Mouse (Mus musculus): Measurements from ENCODE around the gene Dus3l. TPM values are rescaled to one million over a fixed set of nuclear protein-coding genes. Genes with fewer than 3 reads are reported as not detected.

The Dus3l gene
- polyA plus RNA-seq, 1 experiment from 2014 or later, result 45.6 TPM

DNA sequence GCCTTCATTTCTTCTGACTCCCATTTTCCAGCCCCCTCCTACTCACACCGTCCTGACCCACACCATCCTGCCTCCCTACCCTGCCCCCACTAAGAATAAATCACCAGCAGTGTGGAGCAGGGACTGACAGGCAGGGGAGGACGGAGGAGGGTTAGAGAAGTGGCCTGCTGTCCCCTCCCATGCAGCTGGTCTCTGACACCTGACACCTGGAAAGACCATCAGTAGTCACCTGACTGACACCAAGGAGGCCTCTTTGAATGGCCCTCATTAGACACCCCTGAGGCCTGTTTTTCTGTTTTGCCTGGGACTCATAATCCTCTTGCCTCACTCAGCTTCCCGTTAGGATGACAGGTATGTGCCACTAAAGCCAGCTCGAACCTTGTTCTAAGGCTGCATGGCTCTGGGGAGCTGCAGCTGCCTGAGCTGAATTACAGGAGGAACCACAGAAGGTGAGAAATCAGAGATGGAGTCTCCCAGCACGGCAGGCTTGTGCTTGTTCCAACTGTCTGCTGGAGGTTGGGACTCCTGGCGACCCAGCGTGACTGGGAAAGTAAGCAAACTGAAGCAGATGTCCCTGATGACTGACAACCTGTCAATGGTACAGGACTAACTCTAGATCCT, 37.4 kb upstream of the Dus3l start:
- no peaks in the 10 kb centered on the region for H3K27me3 ChIP-seq (replicated peaks; ENCODE audit: control insufficient read depth, insufficient read depth, low read length)
- ATAC-seq (replicated peaks; ENCODE audit: low FRiP score, low TSS enrichment, low read depth) (no peak; the same call in 1 of the 2 replicates), DNase-seq (ENCODE audit: low spot score) (no peak)
- no peak overlapping the region for H3K4me3 ChIP-seq (ENCODE audit: low read depth, low read length)
- H3K36me3 ChIP-seq (ENCODE audit: control insufficient read depth, insufficient read depth, low read length), result peaks cover 20% of the 10 kb centered on the region
- no peak overlapping the region for H3K9ac ChIP-seq (ENCODE audit: low read length)
- no peak overlapping the region; the same call in 1 of the 2 replicates for H3K27ac ChIP-seq (ENCODE audit: low read depth)
- peaks cover 25% of the 10 kb centered on the region for H3K4me1 ChIP-seq (replicated peaks; ENCODE audit: control insufficient read depth, insufficient read depth, low read length)
- H3K9me3 ChIP-seq (ENCODE audit: control insufficient read depth, low read length), result no peaks in the 10 kb centered on the region
- no peak overlapping the region for H3K4me2 ChIP-seq (ENCODE audit: low read length)
- WGBS, result 8% methylated on average over 7 of the region's 7 CpGs

- DNase-seq (ENCODE audit: low spot score) (peak; percentile 72), ATAC-seq (replicated peaks; ENCODE audit: low FRiP score, low TSS enrichment, low read depth) (peak; percentile 34; the same call in 1 of the 2 replicates)
- peaks cover 22% of the 10 kb centered on the region for H3K4me1 ChIP-seq (replicated peaks; ENCODE audit: control insufficient read depth, insufficient read depth, low read length)
- no peaks in the 10 kb centered on the region for H3K27me3 ChIP-seq (replicated peaks; ENCODE audit: control insufficient read depth, insufficient read depth, low read length)
- no peak overlapping the region; the same call in 1 of the 2 replicates for H3K27ac ChIP-seq (ENCODE audit: low read depth)
- H3K4me3 ChIP-seq (ENCODE audit: low read depth, low read length), result no peak overlapping the region
- WGBS, result 9% methylated on average over 12 of the region's 12 CpGs
- peak overlapping the region; percentile 18; the same call in 1 of the 2 replicates for H3K4me2 ChIP-seq (ENCODE audit: low read length)
- no peak overlapping the region for H3K9ac ChIP-seq (ENCODE audit: low read length)
- peaks cover 15% of the 10 kb centered on the region for H3K36me3 ChIP-seq (ENCODE audit: control insufficient read depth, insufficient read depth, low read length)
- H3K9me3 ChIP-seq (ENCODE audit: control insufficient read depth, low read length), result no peaks in the 10 kb centered on the region
Measured at GRCm38 (mm10) chr17:56727659-56728058, 36.9 kb upstream of the Dus3l start.

DNA sequence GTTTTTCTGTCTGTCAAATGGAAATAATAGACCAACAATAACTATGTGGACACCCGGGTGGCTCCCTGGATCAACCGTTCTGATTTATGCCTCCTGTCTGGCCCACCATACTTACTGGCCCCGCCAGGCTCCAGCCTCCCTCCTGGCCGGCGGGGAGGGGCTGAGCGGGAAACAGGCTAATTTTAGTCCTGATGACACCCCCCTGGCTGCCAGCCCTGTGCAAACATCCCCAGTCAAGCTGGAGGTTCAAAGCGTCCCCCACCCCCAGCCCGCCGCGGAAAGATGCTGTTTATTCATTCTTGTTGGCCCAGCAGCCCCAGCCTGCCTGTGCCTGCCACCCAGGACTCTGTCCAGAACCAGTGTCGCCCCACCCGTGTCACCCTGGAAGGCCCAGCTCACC, 36.4 kb upstream of the Dus3l start:
- Histone ChIP-seq H3K4me3 (ENCODE audit: low read depth, low read length) (no peak overlapping the region), H3K9ac (ENCODE audit: low read length) (0 out of 2 replicates have a peak overlapping the region, but pooled peaks have one; percentile 2), H3K27me3 (replicated peaks; ENCODE audit: control insufficient read depth, insufficient read depth, low read length) (no peaks in the 10 kb centered on the region), H3K36me3 (ENCODE audit: control insufficient read depth, insufficient read depth, low read length) (peaks cover 10% of the 10 kb centered on the region), H3K27ac (ENCODE audit: low read depth) (no peak overlapping the region; the same call in 1 of the 2 replicates), H3K4me1 (replicated peaks; ENCODE audit: control insufficient read depth, insufficient read depth, low read length) (peaks cover 21% of the 10 kb centered on the region), H3K4me2 (ENCODE audit: low read length) (peak overlapping the region; percentile 18; the same call in 1 of the 2 replicates), H3K9me3 (ENCODE audit: control insufficient read depth, low read length) (no peaks in the 10 kb centered on the region)
- ATAC-seq (replicated peaks; ENCODE audit: low FRiP score, low TSS enrichment, low read depth) (no peak), DNase-seq (ENCODE audit: low spot score) (no peak)
- 4% methylated on average over 12 of the region's 12 CpGs for WGBS

DNA sequence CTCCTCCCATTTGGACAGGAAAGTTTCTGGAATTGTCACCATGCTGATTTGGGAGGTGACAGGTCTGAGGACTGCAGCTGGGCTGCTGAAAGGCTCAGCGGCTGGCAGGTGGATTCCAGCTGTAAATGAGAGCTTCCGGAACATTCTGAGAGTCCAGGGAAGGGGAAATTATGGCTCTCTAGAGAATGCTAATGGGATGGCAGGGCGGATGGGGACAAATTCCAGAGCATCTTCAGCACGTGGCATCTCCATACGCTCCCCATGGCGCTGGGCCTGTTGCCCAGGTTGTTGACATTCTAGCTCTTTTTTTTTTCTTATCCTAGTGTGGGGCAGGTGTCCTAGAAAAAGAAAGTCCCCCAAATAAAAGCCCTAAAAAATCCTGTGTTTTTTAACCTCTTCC, 35.4 kb upstream of the Dus3l start:
- no peak overlapping the region for H3K4me2 ChIP-seq (ENCODE audit: low read length)
- no peak overlapping the region for H3K4me3 ChIP-seq (ENCODE audit: low read depth, low read length)
- ATAC-seq (replicated peaks; ENCODE audit: low FRiP score, low TSS enrichment, low read depth) (no peak), DNase-seq (ENCODE audit: low spot score) (no peak)
- no peak overlapping the region for H3K9ac ChIP-seq (ENCODE audit: low read length)
- WGBS, result 43% methylated on average over 6 of the region's 6 CpGs
- H3K9me3 ChIP-seq (ENCODE audit: control insufficient read depth, low read length), result no peaks in the 10 kb centered on the region
- H3K36me3 ChIP-seq (ENCODE audit: control insufficient read depth, insufficient read depth, low read length), result peaks cover under 1% of the 10 kb centered on the region; the same call in 1 of the 2 replicates
- no peaks in the 10 kb centered on the region for H3K27me3 ChIP-seq (replicated peaks; ENCODE audit: control insufficient read depth, insufficient read depth, low read length)
- H3K27ac ChIP-seq (ENCODE audit: low read depth), result no peak overlapping the region
- peaks cover 21% of the 10 kb centered on the region for H3K4me1 ChIP-seq (replicated peaks; ENCODE audit: control insufficient read depth, insufficient read depth, low read length)

GRCm38 (mm10) chr17:56729656-56730055, 34.9 kb upstream of the Dus3l start:
- no peak for ATAC-seq (replicated peaks; ENCODE audit: low FRiP score, low TSS enrichment, low read depth)
- DNase-seq (ENCODE audit: low spot score), result no peak
- H3K36me3 ChIP-seq (ENCODE audit: control insufficient read depth, insufficient read depth, low read length), result no peaks in the 10 kb centered on the region
- no peaks in the 10 kb centered on the region for H3K27me3 ChIP-seq (replicated peaks; ENCODE audit: control insufficient read depth, insufficient read depth, low read length)
- H3K9me3 ChIP-seq (ENCODE audit: control insufficient read depth, low read length), result no peaks in the 10 kb centered on the region
- peaks cover 21% of the 10 kb centered on the region for H3K4me1 ChIP-seq (replicated peaks; ENCODE audit: control insufficient read depth, insufficient read depth, low read length)
- WGBS, result 66% methylated on average over 2 of the region's 2 CpGs
- H3K27ac ChIP-seq (ENCODE audit: low read depth), result no peak overlapping the region
- no peak overlapping the region for H3K4me2 ChIP-seq (ENCODE audit: low read length)
- no peak overlapping the region for H3K9ac ChIP-seq (ENCODE audit: low read length)
- no peak overlapping the region for H3K4me3 ChIP-seq (ENCODE audit: low read depth, low read length)

DNA sequence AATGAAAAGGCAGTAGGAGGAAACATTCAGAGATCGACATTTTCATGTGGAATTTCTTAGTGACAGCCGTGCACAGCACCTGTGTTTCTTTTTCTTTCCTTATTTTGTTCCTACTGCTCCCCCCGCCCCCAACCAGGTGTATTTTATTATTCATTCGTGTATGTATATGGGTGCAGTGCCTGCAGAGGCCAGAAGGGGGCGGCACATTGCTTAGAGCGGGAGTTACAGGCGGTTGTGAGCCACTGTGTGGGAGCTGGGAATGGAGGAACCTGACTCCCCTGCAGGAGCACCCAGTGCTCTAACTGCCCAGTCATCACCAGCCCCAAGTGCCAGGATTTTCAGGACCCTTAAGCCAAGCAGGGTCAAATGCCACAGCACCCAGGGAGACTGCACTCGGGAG, 28.0 kb upstream of the Dus3l start:
- Histone ChIP-seq H3K9me3 (ENCODE audit: control insufficient read depth, low read length) (no peaks in the 10 kb centered on the region), H3K27ac (ENCODE audit: low read depth) (no peak overlapping the region), H3K27me3 (replicated peaks; ENCODE audit: control insufficient read depth, insufficient read depth, low read length) (no peaks in the 10 kb centered on the region), H3K4me3 (ENCODE audit: low read depth, low read length) (no peak overlapping the region), H3K9ac (ENCODE audit: low read length) (no peak overlapping the region), H3K4me1 (replicated peaks; ENCODE audit: control insufficient read depth, insufficient read depth, low read length) (no peaks in the 10 kb centered on the region), H3K36me3 (ENCODE audit: control insufficient read depth, insufficient read depth, low read length) (no peaks in the 10 kb centered on the region), H3K4me2 (ENCODE audit: low read length) (no peak overlapping the region)
- no peak for ATAC-seq (replicated peaks; ENCODE audit: low FRiP score, low TSS enrichment, low read depth)
- 46% methylated on average over 8 of the region's 8 CpGs for WGBS
- no peak for DNase-seq (ENCODE audit: low spot score)

GRCm38 (mm10) chr17:56738221-56738620, 26.3 kb upstream of the Dus3l start:
- ATAC-seq (replicated peaks; ENCODE audit: low FRiP score, low TSS enrichment, low read depth) (no peak), DNase-seq (ENCODE audit: low spot score) (no peak)
- no peak overlapping the region for H3K9ac ChIP-seq (ENCODE audit: low read length)
- no peaks in the 10 kb centered on the region for H3K4me1 ChIP-seq (replicated peaks; ENCODE audit: control insufficient read depth, insufficient read depth, low read length)
- H3K27ac ChIP-seq (ENCODE audit: low read depth), result no peak overlapping the region
- H3K27me3 ChIP-seq (replicated peaks; ENCODE audit: control insufficient read depth, insufficient read depth, low read length), result no peaks in the 10 kb centered on the region
- no peak overlapping the region for H3K4me3 ChIP-seq (ENCODE audit: low read depth, low read length)
- no peak overlapping the region for H3K4me2 ChIP-seq (ENCODE audit: low read length)
- WGBS, result 78% methylated on average over 10 of the region's 10 CpGs
- H3K36me3 ChIP-seq (ENCODE audit: control insufficient read depth, insufficient read depth, low read length), result no peaks in the 10 kb centered on the region
- no peaks in the 10 kb centered on the region for H3K9me3 ChIP-seq (ENCODE audit: control insufficient read depth, low read length)

- Histone ChIP-seq H3K4me1 (replicated peaks; ENCODE audit: control insufficient read depth, insufficient read depth, low read length) (peaks cover 4% of the 10 kb centered on the region; the same call in 1 of the 2 replicates), H3K4me2 (ENCODE audit: low read length) (no peak overlapping the region), H3K4me3 (ENCODE audit: low read depth, low read length) (no peak overlapping the region), H3K36me3 (ENCODE audit: control insufficient read depth, insufficient read depth, low read length) (no peaks in the 10 kb centered on the region), H3K27ac (ENCODE audit: low read depth) (no peak overlapping the region), H3K27me3 (replicated peaks; ENCODE audit: control insufficient read depth, insufficient read depth, low read length) (no peaks in the 10 kb centered on the region), H3K9ac (ENCODE audit: low read length) (no peak overlapping the region), H3K9me3 (ENCODE audit: control insufficient read depth, low read length) (no peaks in the 10 kb centered on the region)
- 82% methylated on average over 17 of the region's 17 CpGs for WGBS
- ATAC-seq (replicated peaks; ENCODE audit: low FRiP score, low TSS enrichment, low read depth) (no peak), DNase-seq (ENCODE audit: low spot score) (no peak)
Measured at GRCm38 (mm10) chr17:56740118-56740787, 24.3 kb upstream of the Dus3l start.

Measured in intestine, embryonic 14.5 days (tissue).